Mouse (Mus musculus) cerebellum, adult 11 months (tissue): ENCODE measurements around the gene Insig2.

Source experiments
- DNase-seq: peaks from one replicate; pipeline ENCODE4 v3.0.0; 2022

Insig2 gene

DNA sequence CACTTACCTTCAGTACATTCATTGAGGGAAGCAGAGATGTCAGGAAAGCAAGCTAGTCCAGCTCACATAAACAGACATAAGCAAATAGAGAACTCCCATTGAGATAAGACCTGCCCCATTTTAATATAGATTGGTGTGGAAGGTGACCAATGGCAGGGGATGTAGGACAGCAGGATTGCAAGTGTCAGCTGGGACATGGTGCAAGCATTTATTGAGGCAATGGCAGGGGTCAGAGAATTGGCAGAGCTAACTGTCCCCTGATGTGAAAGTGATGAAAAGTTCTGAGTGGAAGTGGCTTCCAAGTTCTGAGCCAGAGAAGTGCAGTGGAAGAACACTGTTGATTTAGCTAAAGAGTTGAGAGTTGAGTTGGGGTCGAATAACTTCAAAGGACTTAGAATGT, at the start of gene Insig2:
TSS of gene Insig2 (minus strand) at position 105 of the 400 bp plus-strand sequence.
- DNase-seq = no peak

GRCm38 (mm10) chr1:121381562-121381961, 49.2 kb upstream of the Insig2 start:
- no peak for DNase-seq

DNA sequence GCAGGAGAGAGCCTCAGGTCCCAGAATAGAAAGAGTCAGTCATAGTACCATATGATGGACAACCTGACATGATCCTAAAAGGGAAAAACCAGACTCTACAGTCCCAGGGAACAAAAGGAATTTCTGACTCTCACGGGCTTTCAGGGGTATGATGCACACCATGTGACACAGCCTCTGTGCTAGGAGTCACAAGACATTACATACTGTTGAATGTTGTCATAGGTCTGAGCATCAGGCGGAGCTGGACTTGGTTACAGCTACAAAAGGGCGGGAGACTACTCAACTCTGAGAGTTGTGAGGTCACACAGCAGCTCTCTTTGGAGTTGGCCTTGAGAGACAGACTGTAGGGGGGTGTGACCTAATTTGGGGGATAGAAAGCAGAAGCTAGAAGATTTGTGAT, 47.6 kb upstream of the Insig2 start:
- DNase-seq = no peak

DNA sequence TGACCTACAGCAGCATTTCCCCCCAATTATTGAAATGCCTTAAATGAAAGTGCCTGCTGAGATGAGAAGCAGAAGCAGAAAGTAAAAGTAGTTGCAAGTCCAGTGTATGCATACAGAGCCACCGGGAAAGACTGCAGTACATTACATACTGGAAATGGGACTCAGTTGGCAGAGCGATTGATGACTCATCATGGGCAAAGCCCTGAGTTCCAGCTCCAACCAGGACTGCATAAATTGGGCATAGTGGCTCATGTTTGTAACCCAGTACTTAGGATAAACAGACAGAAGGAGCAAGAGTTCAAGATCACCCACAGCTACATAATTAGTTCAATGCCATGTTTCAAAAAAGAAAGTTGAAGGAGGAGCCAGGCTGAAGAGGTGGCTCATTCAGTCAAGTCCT, 45.5 kb upstream of the Insig2 start:
- DNase-seq = no peak

DNA sequence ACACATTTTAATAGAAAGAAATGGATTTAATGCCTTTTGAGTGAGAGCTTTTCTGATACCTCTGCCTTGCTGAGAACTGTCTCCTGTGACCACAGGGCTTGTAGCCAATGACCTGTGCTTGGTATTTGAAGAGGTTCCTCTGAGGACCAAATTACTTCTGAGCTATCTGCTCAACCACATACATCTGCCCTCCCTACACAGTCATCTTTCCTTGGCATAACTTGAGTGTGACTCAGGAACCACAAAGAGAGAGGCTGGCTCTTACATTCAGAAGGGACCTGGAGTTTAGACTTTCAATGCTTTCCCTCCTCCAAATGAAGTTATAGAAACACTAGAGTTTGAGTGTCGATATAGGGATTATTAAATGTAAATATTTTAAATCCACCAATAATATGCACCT, 45.0 kb upstream of the Insig2 start:
- no peak for DNase-seq

GRCm38 (mm10) chr1:121373631-121374030, 41.2 kb upstream of the Insig2 start:
- DNase-seq = no peak

GRCm38 (mm10) chr1:121372656-121373055, 40.3 kb upstream of the Insig2 start:
- no peak for DNase-seq

DNA sequence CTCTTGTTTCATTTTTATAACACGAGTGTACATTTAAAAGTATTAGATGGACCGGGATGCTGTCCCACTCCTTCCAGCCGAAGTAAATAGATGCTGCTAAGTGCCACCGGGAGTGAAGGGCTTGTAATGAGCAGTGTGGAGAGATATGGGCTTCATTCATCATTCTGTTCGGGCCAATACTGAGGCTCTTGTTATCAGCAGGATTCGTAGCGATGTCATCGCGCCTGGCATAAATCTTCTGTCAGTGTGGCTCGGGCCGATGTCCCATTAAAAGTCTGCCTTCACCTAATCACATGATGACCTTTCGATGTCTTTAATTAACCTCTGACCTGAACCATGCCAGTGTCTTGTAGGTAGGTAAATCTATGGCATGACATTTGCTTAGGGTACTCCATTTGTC, 39.1 kb upstream of the Insig2 start:
- DNase-seq = no peak

DNA sequence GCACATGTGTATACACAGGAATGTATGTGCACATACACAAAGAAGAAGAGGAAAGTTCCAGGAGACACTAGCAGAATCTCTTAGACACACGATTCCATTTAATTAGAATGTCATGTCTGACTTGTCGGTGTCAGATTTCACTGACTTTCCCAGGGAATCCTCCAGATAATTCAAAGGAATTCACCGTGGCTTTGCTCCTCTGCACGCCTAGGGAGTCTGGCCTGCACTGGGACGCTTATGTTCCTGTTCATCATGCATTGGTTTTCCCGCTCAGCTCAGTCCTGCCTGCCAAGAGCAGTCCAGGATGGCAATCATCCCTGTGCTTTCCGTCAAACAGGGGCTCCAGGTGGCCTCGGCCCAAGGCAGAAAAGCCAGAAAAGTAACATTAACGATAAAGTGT, 34.9 kb upstream of the Insig2 start:
- DNase-seq = no peak

- DNase-seq = no peak
Measured at GRCm38 (mm10) chr1:121360561-121360960, 28.2 kb upstream of the Insig2 start.

DNA sequence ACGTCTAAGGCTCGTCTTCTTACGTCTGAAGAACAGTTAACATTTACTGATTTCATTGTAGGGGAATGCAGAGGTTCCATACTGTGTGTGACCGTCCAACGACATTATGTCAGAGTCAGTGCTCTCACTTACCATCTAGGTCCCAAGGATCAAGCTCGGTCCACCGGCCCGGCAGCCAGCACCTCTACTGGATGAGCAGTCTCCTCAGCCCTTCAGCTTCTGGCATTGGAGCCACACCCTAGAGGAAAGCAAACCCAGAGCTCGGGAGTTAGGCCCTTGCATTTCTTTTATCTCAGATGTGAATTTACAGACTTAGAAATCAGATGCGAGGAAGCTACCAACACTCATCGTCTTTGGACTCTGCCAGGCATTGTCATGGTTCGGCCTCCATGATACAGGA, 27.3 kb upstream of the Insig2 start:
- no peak for DNase-seq

GRCm38 (mm10) chr1:121353779-121354178, 21.4 kb upstream of the Insig2 start:
- DNase-seq = no peak

DNA sequence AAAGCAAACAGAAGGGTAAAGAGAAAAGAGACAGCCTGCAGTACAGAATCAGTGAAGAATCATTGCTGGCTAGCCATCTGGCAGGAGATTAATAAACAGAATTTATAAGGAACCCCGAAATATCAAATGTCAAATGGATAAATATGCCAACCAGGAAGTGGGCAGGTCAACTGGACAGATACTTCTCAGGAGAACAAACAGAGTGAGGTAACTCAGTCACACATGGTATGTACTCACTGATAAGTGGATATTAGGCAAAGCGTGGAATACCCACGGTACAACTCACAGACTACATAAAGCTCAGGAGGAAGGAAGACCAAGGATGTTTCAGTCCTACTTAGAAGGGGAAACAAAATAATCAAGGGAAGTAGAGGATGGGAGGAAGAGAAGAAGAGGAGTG, 18.6 kb upstream of the Insig2 start:
- no peak for DNase-seq

DNA sequence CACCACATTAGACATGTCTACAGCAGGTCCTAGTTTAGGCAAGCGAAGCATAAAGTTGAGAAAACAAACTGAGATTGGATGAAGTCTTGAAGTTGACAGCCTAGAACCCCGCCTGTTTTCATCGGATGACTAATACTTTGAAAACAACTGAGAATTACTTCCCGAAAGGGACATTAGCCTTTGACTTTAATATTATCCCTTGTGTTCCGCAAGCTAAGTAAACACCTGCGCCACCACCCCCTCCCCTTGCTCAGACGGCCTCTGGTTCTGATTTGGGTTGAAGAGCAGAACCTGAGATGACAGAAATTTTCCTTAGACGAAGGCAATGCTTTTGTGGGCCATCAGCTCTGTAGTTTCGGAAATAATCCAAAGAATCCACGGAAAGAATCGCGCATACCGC, 18.2 kb upstream of the Insig2 start:
- DNase-seq = no peak

DNA sequence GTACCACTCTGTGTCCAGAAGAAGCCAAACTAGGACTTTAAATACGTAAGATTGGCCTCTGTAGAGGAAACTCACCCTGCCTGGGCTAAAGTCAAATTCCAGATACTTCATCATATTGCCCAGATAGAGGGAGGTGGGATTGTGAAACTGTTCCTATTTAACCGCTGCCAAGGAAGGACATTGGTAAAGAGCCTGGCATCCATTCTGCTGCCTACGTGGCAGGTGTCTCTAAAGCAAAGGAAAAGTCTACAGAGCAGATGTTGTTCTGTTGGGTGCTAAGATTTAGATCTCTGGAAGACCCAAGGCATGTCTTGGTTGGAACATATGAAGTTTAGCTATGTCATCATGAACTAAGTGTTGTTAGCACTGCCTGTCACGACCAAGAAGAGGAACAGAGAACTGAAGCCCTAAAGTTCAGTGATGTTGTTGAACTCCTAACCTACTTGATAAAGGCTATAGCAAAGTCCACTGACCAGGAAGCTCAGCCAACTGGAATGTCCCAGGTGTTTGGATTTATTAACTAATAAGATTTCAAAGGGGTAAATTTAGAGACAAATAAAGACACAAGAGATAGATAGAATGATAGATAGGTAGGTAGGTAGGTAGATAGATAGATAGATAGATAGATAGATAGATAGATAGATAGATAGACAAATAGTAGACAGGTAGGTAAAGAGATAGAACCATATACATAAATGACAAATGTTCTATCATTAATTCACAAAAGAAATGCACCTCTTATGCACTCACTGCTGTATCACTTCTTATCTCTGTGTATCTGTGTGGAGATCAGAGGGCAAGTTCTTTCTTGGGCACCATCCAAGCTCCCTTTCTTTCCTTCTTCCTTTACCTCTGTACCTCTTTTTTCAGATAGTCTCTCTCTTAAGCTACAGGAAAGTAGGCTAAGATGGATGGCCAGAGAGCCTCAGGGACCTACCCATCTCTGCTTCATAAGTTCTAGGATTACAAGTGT, 16.8 kb upstream of the Insig2 start:
- no peak for DNase-seq

DNA sequence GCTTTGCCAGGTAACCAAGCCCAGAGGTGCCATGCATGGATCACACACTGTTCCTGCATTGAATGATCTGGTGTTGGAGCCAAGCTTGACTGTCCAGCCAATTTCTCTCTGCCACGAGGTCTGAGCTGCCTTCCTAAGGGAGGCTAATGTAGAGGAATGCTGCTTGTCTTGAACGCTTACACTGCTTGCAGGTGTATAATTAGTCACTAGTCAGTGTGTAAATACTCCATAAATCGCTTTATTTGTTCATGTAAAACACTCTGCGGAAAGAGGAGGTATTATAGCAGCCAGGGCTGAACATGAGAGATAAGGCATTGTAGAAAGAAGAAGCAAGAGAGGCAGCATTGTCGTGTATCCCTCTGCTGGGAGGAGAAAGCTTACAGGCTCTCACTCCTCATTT, 11.6 kb upstream of the Insig2 start:
- no peak for DNase-seq

DNA sequence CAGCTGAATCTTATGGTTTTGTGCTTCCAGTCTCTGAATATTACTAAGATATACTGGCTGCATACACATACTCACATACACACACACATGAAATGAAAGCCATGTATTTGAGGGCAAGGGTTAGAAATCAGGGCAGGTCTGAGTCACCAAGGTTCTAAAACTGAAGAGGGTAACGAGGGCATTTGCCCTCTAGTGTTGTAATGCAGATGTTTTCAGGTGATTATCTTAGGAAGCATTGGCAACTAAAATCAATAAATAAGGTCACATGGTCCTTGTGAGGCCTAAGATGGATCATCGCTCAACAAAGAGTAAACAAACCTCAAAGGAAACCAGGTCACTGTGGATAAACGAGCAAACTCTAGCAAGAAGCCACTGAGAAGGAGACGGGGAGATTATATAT, 3.4 kb upstream of the Insig2 start:
- no peak for DNase-seq

DNA sequence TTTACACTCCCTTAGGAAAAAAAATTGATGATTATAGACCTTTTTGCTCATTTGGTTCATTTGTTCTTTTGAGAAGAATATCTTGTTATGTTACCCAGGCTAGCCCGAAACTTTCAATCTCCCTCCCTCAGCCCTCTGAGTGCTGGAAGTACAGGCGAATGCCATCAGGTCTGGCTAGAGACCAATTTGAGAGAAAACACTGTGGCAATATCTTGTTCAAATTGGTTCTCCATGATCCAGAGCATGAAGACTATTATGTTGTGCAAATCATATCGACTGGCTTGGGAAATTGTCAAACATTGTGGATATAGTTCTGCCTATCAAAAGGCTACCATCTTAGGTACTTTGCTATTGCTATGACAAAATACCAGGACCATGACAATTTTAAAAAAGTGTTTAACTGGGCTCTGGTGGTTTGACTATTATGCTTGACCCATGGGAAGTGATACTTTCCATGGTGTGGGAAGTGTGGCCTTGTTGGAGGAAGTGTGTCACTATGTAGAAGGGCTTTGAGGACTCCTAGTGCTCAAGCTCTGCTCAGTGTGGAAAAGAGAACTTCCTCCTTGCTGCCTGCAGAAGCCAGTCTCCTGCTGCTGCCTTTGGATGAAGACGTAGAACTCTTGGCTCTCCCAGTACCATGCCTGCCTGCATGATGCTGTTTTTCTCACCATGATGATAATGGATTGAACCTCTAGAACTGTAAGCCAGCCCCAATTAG, 1.8 kb upstream of the Insig2 start:
- DNase-seq = no peak

- DNase-seq = no peak
Measured at GRCm38 (mm10) chr1:121330621-121331020, 1.8 kb downstream of the Insig2 start.

DNA sequence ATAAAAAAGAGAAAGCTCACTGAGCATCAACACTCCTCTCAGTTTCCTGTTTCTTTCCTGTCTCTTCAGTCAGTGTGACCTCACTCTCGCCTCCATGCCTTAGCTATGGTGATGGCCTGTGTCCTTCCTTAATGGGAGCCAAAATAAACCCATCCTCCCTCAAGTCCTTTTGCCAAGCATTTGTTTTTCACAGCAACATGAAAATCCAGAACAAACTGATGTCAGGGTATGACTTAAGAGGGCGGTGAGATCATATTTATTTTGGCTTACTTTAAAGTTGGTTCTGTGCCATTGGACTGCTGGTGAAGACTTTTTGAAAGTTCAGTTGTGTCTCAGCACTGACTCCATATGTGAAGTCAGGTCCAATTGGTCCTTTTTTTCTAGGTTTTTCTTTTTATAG, 3.0 kb downstream of the Insig2 start:
- DNase-seq = no peak

DNA sequence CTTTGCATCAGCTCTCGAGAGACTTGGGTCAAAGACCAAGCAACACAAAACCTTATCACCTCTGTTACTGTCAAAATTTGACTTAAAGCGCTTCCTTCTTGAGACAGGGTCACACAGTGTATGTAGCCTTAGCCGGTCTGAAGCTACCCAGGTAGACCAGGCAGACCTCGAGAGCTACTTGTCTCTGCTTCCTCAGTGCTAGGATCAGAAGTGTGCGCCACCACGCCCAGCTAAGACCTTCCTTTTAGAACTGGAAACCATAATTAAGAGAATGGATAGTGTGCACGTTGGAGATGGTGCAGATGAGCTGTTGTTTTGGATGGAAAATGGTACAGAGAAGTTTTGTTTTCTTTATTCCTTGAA, 4.2 kb downstream of the Insig2 start:
- no peak for DNase-seq

GRCm38 (mm10) chr1:121327344-121328192, 4.8 kb downstream of the Insig2 start:
- DNase-seq = peak; percentile 89

GRCm38 (mm10) chr1:121326591-121327343, 5.6 kb downstream of the Insig2 start:
- no peak for DNase-seq
